Comparison of ENCODE assay signal across 27 mouse cellular contexts in the genomic region with DNA sequence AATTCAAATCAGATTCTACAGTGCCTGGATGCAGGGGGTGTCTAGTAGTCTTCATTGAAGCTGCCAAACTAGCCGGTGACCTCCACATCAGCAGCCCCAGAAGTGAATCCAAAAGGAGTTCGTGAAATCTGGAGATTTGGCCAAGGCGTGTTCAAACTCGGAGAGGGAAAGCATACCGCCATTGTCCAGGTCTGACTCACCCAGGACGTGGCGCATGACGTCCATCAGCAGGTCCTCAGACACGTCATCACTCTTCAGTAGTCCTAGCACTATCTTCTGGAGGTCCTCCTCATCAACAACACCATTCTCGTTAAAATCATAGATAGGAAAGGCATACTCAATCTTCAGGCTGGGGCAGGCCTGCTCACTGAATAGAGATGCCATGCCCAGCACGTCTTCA. TPM values are rescaled to one million over a fixed set of nuclear protein-coding genes. Genes with fewer than 3 reads are reported as not detected.
DNase-seq lines count a peak whose midpoint lies in the region; ATAC-seq and TF ChIP-seq lines count a peak whose summit lies in the region.
"Had no signal": no experiment of that assay in that cellular context is flagged by ENCODE, and none has a peak within 500 bp of the region (broad histone marks: within the 10 kb centered on the region; RNA-seq: fewer than 3 reads in every experiment).

No protein-coding gene starts in this region.

- ATAC-seq in heart, embryonic 11.5 days (replicated peaks; ENCODE audit: insufficient number of reproducible peaks, low FRiP score, low TSS enrichment), result peak; percentile 62; the same call in 1 of the 2 replicates
- no peak for ATAC-seq in heart, embryonic 14.5 days (ENCODE audit: insufficient number of reproducible peaks, insufficient read depth, low FRiP score, low read depth)
- 0 out of 2 replicates have a peak, but pooled peaks have one; percentile 53 for ATAC-seq in heart, postnatal 0 days (ENCODE audit: insufficient read depth, low read depth)
- ATAC-seq: activated CD4-positive, CD25-positive, alpha-beta regulatory T cell, adult 4 months; CD4-positive, CD25-positive, alpha-beta regulatory T cell, adult 4 months; forebrain, embryonic 16.5 days; intestine, postnatal 0 days had no signal

- no peaks in the 10 kb centered on the region for H3K4me1 ChIP-seq in heart, embryonic 11.5 days (ENCODE audit: control insufficient read depth, insufficient read depth, low read length)
- H3K4me1 ChIP-seq in heart, embryonic 14.5 days (ENCODE audit: control insufficient read depth in 2 of 2, insufficient read depth in 2 of 2, low read length in 2 of 2), result peaks cover 0 to 5% of the 10 kb centered on the region in 2 experiments; a peak in 2 of 4 replicates
- H3K4me1 ChIP-seq in heart, postnatal 0 days (ENCODE audit: control insufficient read depth, insufficient read depth), result no peaks in the 10 kb centered on the region
- H3K4me1 ChIP-seq: embryonic facial prominence, embryonic 13.5 days had no signal

- no peaks in the 10 kb centered on the region for H3K9me3 ChIP-seq in heart, embryonic 11.5 days (replicated peaks; ENCODE audit: control insufficient read depth, low read length)
- no peaks in the 10 kb centered on the region for H3K9me3 ChIP-seq in heart, embryonic 14.5 days (ENCODE audit: control insufficient read depth, low read length)
- H3K9me3 ChIP-seq in heart, postnatal 0 days (replicated peaks; ENCODE audit: control insufficient read depth, low read length), result no peaks in the 10 kb centered on the region
- H3K9me3 ChIP-seq: embryonic facial prominence, embryonic 10.5 days; embryonic facial prominence, embryonic 13.5 days; forebrain, embryonic 12.5 days; hindbrain, embryonic 12.5 days; hindbrain, embryonic 15.5 days had no signal

- no peak overlapping the region for H3K4me3 ChIP-seq in heart, embryonic 11.5 days (ENCODE audit: low read depth, low read length)
- H3K4me3 ChIP-seq in heart, embryonic 14.5 days (ENCODE audit: control insufficient read depth in 1 of 2, insufficient read depth in 1 of 2, low read depth in 1 of 2, low read length in 2 of 2), result no peak overlapping the region
- no peak overlapping the region for H3K4me3 ChIP-seq in heart, postnatal 0 days (ENCODE audit: low read depth, low read length)
- H3K4me3 ChIP-seq: embryonic facial prominence, embryonic 10.5 days; embryonic facial prominence, embryonic 13.5 days; erythroblast, embryonic 14.5 days; forebrain, embryonic 12.5 days; hindbrain, embryonic 12.5 days; hindbrain, embryonic 15.5 days had no signal

- peaks cover 9% of the 10 kb centered on the region for H3K27me3 ChIP-seq in heart, embryonic 11.5 days (ENCODE audit: control insufficient read depth, insufficient read depth, low read length)
- H3K27me3 ChIP-seq in heart, embryonic 14.5 days (ENCODE audit: control insufficient read depth, insufficient read depth, low read length), result peaks cover 6% of the 10 kb centered on the region; the same call in 1 of the 2 replicates
- no peaks in the 10 kb centered on the region for H3K27me3 ChIP-seq in heart, postnatal 0 days (ENCODE audit: control insufficient read depth, insufficient read depth, low read length)
- H3K27me3 ChIP-seq: embryonic facial prominence, embryonic 13.5 days; forebrain, embryonic 12.5 days; hindbrain, embryonic 12.5 days; hindbrain, embryonic 15.5 days had no signal

- H3K9ac ChIP-seq in heart, embryonic 11.5 days (ENCODE audit: low read depth, low read length), result no peak overlapping the region
- H3K9ac ChIP-seq in heart, embryonic 14.5 days (ENCODE audit: low read length), result no peak overlapping the region
- H3K9ac ChIP-seq in heart, postnatal 0 days (replicated peaks; ENCODE audit: low read depth, low read length), result no peak overlapping the region
- H3K9ac ChIP-seq: embryonic facial prominence, embryonic 13.5 days; forebrain, embryonic 12.5 days; hindbrain, embryonic 12.5 days; hindbrain, embryonic 15.5 days had no signal

- intact Hi-C loops in heart, postnatal 25 days (cut with DNase I), result loop anchor here (10.0 kb wide), 1 partner anchor 401 kb away; no protein-coding TSS in a partner anchor

- no peak overlapping the region for H3K27ac ChIP-seq in heart, embryonic 11.5 days (ENCODE audit: low read depth, low read length)
- H3K27ac ChIP-seq in heart, embryonic 14.5 days (replicated peaks in 1 of 2; ENCODE audit: control insufficient read depth in 1 of 2, insufficient read depth in 1 of 2, low read depth in 2 of 2, low read length in 2 of 2), result no peak overlapping the region
- no peak overlapping the region for H3K27ac ChIP-seq in heart, postnatal 0 days (ENCODE audit: low read depth)
- H3K27ac ChIP-seq: embryonic facial prominence, embryonic 10.5 days; embryonic facial prominence, embryonic 13.5 days; forebrain, embryonic 12.5 days; hindbrain, embryonic 12.5 days; hindbrain, embryonic 15.5 days had no signal

- no peak for TF ChIP-seq EP300 in heart, postnatal 0 days (IDR thresholded peaks at IDR 0.05; ENCODE audit: low read depth)

- H3K36me3 ChIP-seq in heart, embryonic 11.5 days (ENCODE audit: control insufficient read depth, insufficient read depth, low read length), result no peaks in the 10 kb centered on the region
- no peaks in the 10 kb centered on the region for H3K36me3 ChIP-seq in heart, embryonic 14.5 days (ENCODE audit: control insufficient read depth, insufficient read depth, low read length)
- H3K36me3 ChIP-seq in heart, postnatal 0 days (replicated peaks; ENCODE audit: control insufficient read depth, insufficient read depth, low read length), result no peaks in the 10 kb centered on the region
- H3K36me3 ChIP-seq: embryonic facial prominence, embryonic 10.5 days; embryonic facial prominence, embryonic 13.5 days; forebrain, embryonic 12.5 days; hindbrain, embryonic 12.5 days; hindbrain, embryonic 15.5 days had no signal

- DNase-seq in heart, adult 8-10 months (ENCODE audit: low spot score), result no peak
- DNase-seq in heart, postnatal 25 days (ENCODE audit: low spot score), result no peak
- DNase-seq in heart, postnatal 0 days (ENCODE audit: low spot score), result no peak
- no peak for DNase-seq in heart, adult 18-20 months
- DNase-seq in NIH3T3 (ENCODE audit: low read depth), result peak; percentile 71
- DNase-seq: adrenal gland, adult 8-10 months; adrenal gland, postnatal 25 days; cerebellum, adult 11-12 months; cerebellum, adult 8-10 months; cerebellum, postnatal 10 days; cerebellum, postnatal 36 days; embryo, embryonic 11 days; gastrocnemius, postnatal 10 days; gastrocnemius, postnatal 36 days; kidney, adult 2 months had no signal

- TF ChIP-seq CTCF in heart, postnatal 0 days (IDR thresholded peaks at IDR 0.05; ENCODE audit: low read depth), result no peak

- no peak overlapping the region; the same call in 1 of the 2 replicates for H3K4me2 ChIP-seq in heart, embryonic 11.5 days
- H3K4me2 ChIP-seq in heart, embryonic 14.5 days (ENCODE audit: low read length), result peak overlapping the region; percentile 43; the same call in 1 of the 2 replicates
- no peak overlapping the region for H3K4me2 ChIP-seq in heart, postnatal 0 days (ENCODE audit: low read depth, low read length)
- H3K4me2 ChIP-seq: embryonic facial prominence, embryonic 13.5 days; forebrain, embryonic 12.5 days; hindbrain, embryonic 12.5 days; hindbrain, embryonic 15.5 days had no signal

- 26% methylated on average over 11 of the region's 11 CpGs for WGBS in heart, embryonic 11.5 days (ENCODE audit: insufficient replicate concordance)
- WGBS in heart, embryonic 14.5 days, result 15% methylated on average over 11 of the region's 11 CpGs
- 29% methylated on average over 11 of the region's 11 CpGs for WGBS in heart, postnatal 0 days

RNA-seq across cellular contexts. Expression of a gene that starts 14.4 kb away (rescaled TPM):
- polyA plus RNA-seq in heart, embryonic 11.5 days (2014; fragmentation: Nextera tagmentation; extraction: Ambion mirVana), result 48.0 and 49.1 TPM in 2 replicates
- total RNA-seq in heart, adult 8-10 months (2022), result 10 to 100 TPM; 38.3 to 41.3 (median 40.2) TPM
- polyA plus RNA-seq in heart, embryonic 14.5 days (2014; fragmentation: Nextera tagmentation; extraction: Ambion mirVana), result 46.1 and 49.1 TPM in 2 replicates
- total RNA-seq in heart, postnatal 25 days (2021), result 10 to 100 TPM; 36.7 to 39.3 TPM
- total RNA-seq in heart, postnatal 0 days (2014; rRNA removed; ENCODE audit: low replicate concordance), result 26.0 and 66.0 TPM in 2 replicates
- 31.4 and 33.3 TPM in 2 replicates for polyA plus RNA-seq in heart, postnatal 0 days (2015; fragmentation: Nextera tagmentation; extraction: Ambion mirVana)
- total RNA-seq in heart, adult 18-20 months (2021), result 10 to 100 TPM; 37.1 to 37.9 TPM

RNA-seq across cellular contexts. Expression of a gene that starts 22.2 kb away (rescaled TPM):
- polyA plus RNA-seq in heart, embryonic 11.5 days (2014; fragmentation: Nextera tagmentation; extraction: Ambion mirVana), result 323 and 330 TPM in 2 replicates
- 100 to 1,000 TPM; 177 to 243 (median 205) TPM for total RNA-seq in heart, adult 8-10 months (2022)
- polyA plus RNA-seq in heart, embryonic 14.5 days (2014; fragmentation: Nextera tagmentation; extraction: Ambion mirVana), result 230 and 246 TPM in 2 replicates
- 100 to 1,000 TPM; 171 to 172 TPM for total RNA-seq in heart, postnatal 25 days (2021)
- 36.4 and 42.1 TPM in 2 replicates for total RNA-seq in heart, postnatal 0 days (2014; rRNA removed; ENCODE audit: low replicate concordance)
- polyA plus RNA-seq in heart, postnatal 0 days (2015; fragmentation: Nextera tagmentation; extraction: Ambion mirVana), result 172 and 175 TPM in 2 replicates
- 100 to 1,000 TPM; 186 to 215 TPM for total RNA-seq in heart, adult 18-20 months (2021)
